Mouse (Mus musculus) midbrain, embryonic 11.5 days (tissue): ENCODE measurements around the gene Eno1. TPM values are rescaled to one million over a fixed set of nuclear protein-coding genes. Genes with fewer than 3 reads are reported as not detected.

Experiments used
- ATAC-seq: fragments of 200-750 bp; cut with Nextera tagmentation; 2 replicates; pipeline ENCODE4 v1.8.0; 2017; ENCODE audit warnings: moderate TSS enrichment, moderate library complexity; ENCODE audit not compliant: low FRiP score
- DNase-seq: peaks from one replicate; pipeline ENCODE4 v3.0.0; 2015; ENCODE audit warnings: low spot score; ENCODE audit errors: missing footprints
- H3K27ac ChIP-seq: fragments of 300-500 bp; sonication (generic); 2 replicates; pipeline ENCODE4 v1.5.1; 2014; ENCODE audit warnings: low read depth, low read length
- H3K27me3 ChIP-seq: fragments of 300-500 bp; sonication (generic); 2 replicates; pipeline ENCODE4 v1.6.1; 2014; ENCODE audit warnings: mild to moderate bottlenecking, low read length, moderate library complexity, mixed read lengths; ENCODE audit not compliant: control insufficient read depth, insufficient read depth
- H3K36me3 ChIP-seq: fragments of 300-500 bp; sonication (generic); 2 replicates; pipeline ENCODE4 v1.6.1; 2014; ENCODE audit warnings: mild to moderate bottlenecking, low read length, moderate library complexity, mixed read lengths; ENCODE audit not compliant: control insufficient read depth, insufficient read depth
- H3K4me1 ChIP-seq: fragments of 300-500 bp; sonication (generic); 2 replicates; pipeline ENCODE4 v1.6.1; 2014; ENCODE audit warnings: low read length; ENCODE audit not compliant: control insufficient read depth, insufficient read depth
- H3K4me2 ChIP-seq: fragments of 300-500 bp; sonication (generic); 2 replicates; pipeline ENCODE4 v1.6.1; 2014; ENCODE audit warnings: mild to moderate bottlenecking, moderate library complexity
- H3K4me3 ChIP-seq: fragments of 300-500 bp; sonication (generic); 2 replicates; pipeline ENCODE4 v1.5.1; 2014; ENCODE audit warnings: low read depth, low read length
- H3K9ac ChIP-seq: fragments of 300-500 bp; sonication (generic); 2 replicates; pipeline ENCODE4 v1.6.1; 2014; ENCODE audit warnings: low read length
- H3K9me3 ChIP-seq: fragments of 300-500 bp; sonication (generic); 2 replicates; pipeline ENCODE4 v1.6.1; 2016; ENCODE audit warnings: low read length; ENCODE audit not compliant: control insufficient read depth
- WGBS: fragments of 180-500 bp; shearing (Covaris S2); extraction: QIAGEN DNeasy Blood & Tissue Kit; methylation state at CpG from one replicate; pipeline ENCODE4 v1.1.7; 2014; 5-methylcytosine and 5-hydroxymethylcytosine counted together
- polyA plus RNA-seq: library from polyadenylated mRNA; unstranded; fragments of >200 nt; fragmentation: Nextera tagmentation; extraction: Ambion mirVana; gene quantifications from 2 replicates; pipeline ENCODE4 v1.2.1, GENCODE M21; 2014

Gene Eno1
- polyA plus RNA-seq = 1,438 and 1,518 TPM in 2 replicates

DNA sequence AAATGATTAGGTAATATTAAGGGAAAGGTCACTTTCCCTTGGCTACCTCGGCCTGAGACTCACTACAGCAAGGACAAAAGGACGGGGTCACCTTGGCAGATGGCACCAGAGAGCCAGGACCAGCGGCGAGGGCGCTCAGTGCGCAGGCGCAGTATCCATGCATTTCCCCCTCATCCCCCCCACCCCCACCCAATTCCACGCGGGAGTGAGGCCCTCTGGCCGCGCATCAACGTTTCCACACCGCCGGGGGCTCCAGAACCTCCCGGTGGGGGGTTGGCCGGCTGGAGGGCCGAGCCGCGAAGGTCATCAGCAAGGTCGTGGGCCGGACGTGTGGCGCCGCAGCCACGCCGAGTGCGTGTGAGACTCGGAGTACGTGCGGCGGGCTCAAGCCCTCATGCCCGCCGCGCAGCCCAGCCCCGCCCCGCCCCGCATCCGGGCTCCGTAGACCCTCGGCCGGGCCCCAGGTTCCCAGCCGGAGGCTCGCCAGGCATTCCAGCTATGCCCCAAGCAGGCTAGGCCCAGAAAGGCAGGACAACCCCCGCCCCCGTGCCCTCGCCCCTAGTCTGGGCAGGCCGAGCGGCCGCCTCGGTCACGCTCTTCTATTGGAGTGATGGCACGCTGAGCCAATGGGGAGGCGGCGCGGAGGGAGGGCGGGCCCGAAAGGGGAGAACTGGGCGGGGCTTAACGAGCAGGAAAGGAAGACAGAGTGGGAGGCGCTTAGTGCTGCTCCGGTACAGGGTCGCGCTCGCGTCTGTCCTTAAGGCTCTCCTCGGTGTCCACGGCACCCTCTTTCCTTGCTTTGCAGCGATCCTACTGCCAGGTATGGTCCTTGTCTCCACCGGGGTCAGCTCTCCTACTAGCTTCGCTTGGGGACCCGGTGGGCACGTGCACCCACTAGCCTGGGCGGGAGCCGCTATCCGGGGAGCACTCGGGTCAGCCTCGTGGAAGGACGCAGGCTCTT, at the start of gene Eno1:
Eno1 (plus strand) TSS at position 201 of the 961 bp plus-strand sequence.
- H3K4me2 ChIP-seq = peak within 1 kb of the TSS; percentile 68
- H3K4me3 ChIP-seq = peak within 1 kb of the TSS; percentile 85
- peak within 1 kb of the TSS; percentile 88 for H3K9ac ChIP-seq
- H3K9me3 ChIP-seq = no peaks in the 10 kb centered on the region
- peak; percentile 100 for DNase-seq
- H3K36me3 ChIP-seq = peaks cover 10% of the 10 kb centered on the region
- H3K4me1 ChIP-seq = peaks cover 17% of the 10 kb centered on the region
- H3K27me3 ChIP-seq = no peaks in the 10 kb centered on the region
- H3K27ac ChIP-seq = peak within 1 kb of the TSS; percentile 97
- under 1% methylated on average over 78 of the region's 78 CpGs for WGBS
- ATAC-seq = peak; percentile 98

DNA sequence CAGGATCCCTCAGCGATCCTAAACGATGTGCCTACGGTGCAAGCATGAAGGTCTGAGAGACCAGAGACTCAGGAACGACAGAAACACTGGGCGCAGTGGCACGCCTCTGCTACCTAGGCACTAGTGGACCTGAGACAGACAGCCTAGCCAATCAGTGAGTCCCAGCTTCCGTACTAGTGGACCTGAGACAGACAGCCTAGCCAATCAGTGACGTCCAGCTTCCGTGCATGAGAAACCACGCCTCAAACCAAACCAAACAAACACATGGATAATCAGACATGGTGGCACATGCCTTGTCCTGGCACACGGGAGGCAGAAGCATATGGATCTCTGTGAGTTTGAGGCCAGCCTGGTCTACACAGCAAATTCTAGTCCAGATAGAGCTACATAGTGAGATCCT, 48.3 kb upstream of the Eno1 start:
- Histone ChIP-seq H3K9me3 (no peaks in the 10 kb centered on the region), H3K4me3 (no peak overlapping the region), H3K9ac (no peak overlapping the region), H3K4me2 (no peak overlapping the region), H3K27me3 (no peaks in the 10 kb centered on the region), H3K27ac (no peak overlapping the region), H3K36me3 (no peaks in the 10 kb centered on the region), H3K4me1 (no peaks in the 10 kb centered on the region)
- DNase-seq (no peak), ATAC-seq (no peak)
- WGBS = 52% methylated on average over 11 of the region's 11 CpGs

DNA sequence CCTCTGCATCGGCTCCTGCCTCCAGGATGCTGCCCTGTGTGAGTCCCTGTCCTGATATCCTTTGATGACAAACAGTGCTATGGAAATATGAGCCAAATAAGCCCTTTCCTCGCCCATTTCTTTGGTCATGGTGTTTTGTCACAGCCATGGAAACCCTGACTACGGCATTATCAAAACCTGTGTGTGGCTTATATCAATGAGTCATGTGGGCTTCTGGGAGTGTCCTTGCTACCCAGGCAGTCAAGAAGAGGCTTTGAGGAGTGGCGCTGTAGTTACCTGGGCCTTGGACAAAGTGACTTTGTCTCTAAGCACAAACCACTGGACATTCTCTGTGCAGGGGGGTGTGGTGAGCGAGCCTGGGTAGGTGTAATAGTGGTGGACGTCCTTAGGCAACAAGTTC, 44.3 kb upstream of the Eno1 start:
- ATAC-seq (no peak), DNase-seq (no peak)
- no peak overlapping the region for H3K9ac ChIP-seq
- H3K27ac ChIP-seq = no peak overlapping the region
- WGBS = 81% methylated on average over 6 of the region's 6 CpGs
- H3K4me2 ChIP-seq = no peak overlapping the region
- no peaks in the 10 kb centered on the region for H3K4me1 ChIP-seq
- H3K4me3 ChIP-seq = no peak overlapping the region
- H3K27me3 ChIP-seq = no peaks in the 10 kb centered on the region
- H3K9me3 ChIP-seq = no peaks in the 10 kb centered on the region
- H3K36me3 ChIP-seq = no peaks in the 10 kb centered on the region

DNA sequence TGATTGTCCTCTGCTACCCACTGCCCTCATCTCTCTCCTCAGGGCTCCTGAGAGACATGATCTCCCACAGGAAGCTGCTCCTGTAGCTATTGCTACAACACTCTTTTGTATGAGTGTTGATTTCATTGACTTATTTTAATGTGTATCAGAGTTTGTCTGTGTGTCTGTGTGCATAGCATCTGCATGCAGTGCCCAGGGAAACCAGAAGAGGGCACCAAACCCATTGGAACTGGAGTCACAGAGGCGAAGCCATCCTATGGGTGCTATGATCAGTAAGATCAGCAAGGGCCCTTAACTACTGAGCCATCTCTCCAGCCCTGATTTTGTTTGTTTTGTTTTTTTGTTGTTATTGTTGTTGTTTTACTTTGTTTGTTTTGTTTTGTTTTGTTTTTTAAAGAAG, 42.6 kb upstream of the Eno1 start:
- no peak for ATAC-seq

DNA sequence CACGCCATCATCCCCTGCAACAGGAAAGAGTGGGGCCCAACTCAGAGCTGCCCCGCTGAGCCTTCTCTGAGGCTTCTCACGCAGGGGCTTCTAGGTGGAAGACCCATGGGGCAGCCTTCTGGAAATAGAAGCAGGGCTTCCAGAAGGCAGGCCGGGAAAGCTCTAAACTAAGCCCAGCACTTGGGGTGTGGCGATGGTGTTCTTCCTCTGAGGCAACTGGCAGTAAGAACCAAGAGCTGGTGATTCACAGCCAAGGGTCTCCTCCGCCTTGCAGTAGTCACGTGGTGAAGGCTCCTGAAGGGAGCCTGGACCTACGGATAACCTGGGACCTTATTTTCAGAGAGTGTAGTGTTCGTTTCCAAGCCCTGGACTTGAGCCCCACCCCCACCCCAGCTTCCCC, 38.3 kb upstream of the Eno1 start:
- Histone ChIP-seq H3K9me3 (no peaks in the 10 kb centered on the region), H3K4me3 (no peak overlapping the region), H3K36me3 (no peaks in the 10 kb centered on the region), H3K27ac (no peak overlapping the region), H3K9ac (no peak overlapping the region), H3K4me1 (no peaks in the 10 kb centered on the region), H3K27me3 (no peaks in the 10 kb centered on the region), H3K4me2 (no peak overlapping the region)
- DNase-seq = no peak
- WGBS = 74% methylated on average over 9 of the region's 9 CpGs
- ATAC-seq = no peak

More for the DNA sequence above, 42.6 kb upstream of the Eno1 start:
- WGBS = 22% methylated on average over 1 of the region's 1 CpGs
- H3K4me2 ChIP-seq = no peak overlapping the region
- H3K36me3 ChIP-seq = no peaks in the 10 kb centered on the region
- peak; percentile 96 for DNase-seq
- H3K9ac ChIP-seq = no peak overlapping the region
- H3K4me3 ChIP-seq = no peak overlapping the region
- no peaks in the 10 kb centered on the region for H3K4me1 ChIP-seq
- no peaks in the 10 kb centered on the region for H3K27me3 ChIP-seq
- no peaks in the 10 kb centered on the region for H3K9me3 ChIP-seq
- H3K27ac ChIP-seq = no peak overlapping the region

DNA sequence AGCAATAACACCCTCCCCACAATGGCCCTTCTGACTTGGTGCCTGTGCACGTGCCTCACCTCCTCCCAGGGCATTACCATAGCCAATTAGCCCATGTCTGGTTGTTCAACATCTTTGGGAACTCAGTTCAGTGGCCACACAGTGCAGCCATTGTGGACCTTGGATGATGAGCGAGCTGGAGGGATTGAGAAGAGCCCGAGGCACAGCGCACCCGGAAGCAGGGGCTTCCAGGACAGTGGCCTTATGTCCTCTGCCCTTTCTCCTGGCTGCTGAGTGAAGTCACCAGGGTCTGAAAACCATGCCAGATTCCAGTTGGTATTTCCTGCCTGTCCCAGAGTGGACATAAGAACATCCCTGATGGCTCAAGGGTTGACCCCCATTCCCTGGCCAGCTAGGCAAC, 35.3 kb upstream of the Eno1 start, which contains the start of gene Car6:
Car6 (minus strand) TSS at position 101 of the 400 bp plus-strand sequence.
- WGBS = 87% methylated on average over 5 of the region's 5 CpGs
- Histone ChIP-seq H3K4me1 (no peaks in the 10 kb centered on the region), H3K9me3 (no peaks in the 10 kb centered on the region), H3K27me3 (no peaks in the 10 kb centered on the region), H3K36me3 (no peaks in the 10 kb centered on the region), H3K4me3 (no peak within 1 kb of the TSS), H3K4me2 (no peak within 1 kb of the TSS), H3K9ac (no peak within 1 kb of the TSS), H3K27ac (no peak within 1 kb of the TSS)
- DNase-seq (no peak), ATAC-seq (no peak)

DNA sequence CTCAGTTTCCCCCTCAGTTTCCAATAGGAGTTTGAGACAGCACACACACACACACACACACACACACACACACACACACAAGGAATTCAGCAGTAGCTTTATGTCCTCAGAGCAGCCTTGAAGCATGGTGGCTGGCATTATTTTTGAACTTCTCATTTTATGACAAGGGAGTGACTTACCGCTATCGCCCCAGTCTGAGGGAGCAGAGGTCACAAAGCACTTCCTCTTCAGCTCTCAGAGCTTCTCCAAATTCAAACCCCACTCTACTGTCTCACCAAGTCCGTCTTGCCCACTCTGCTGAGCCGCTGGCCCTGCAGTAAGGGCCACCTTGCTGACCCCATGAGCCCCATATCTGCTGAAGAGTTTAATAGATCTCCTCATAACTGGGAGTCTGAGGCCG, 33.8 kb upstream of the Eno1 start:
- Histone ChIP-seq H3K27ac (no peak overlapping the region), H3K9me3 (no peaks in the 10 kb centered on the region), H3K4me2 (no peak overlapping the region), H3K4me1 (no peaks in the 10 kb centered on the region), H3K9ac (no peak overlapping the region), H3K4me3 (no peak overlapping the region), H3K36me3 (no peaks in the 10 kb centered on the region), H3K27me3 (no peaks in the 10 kb centered on the region)
- ATAC-seq (no peak), DNase-seq (no peak)
- 86% methylated on average over 5 of the region's 5 CpGs for WGBS

DNA sequence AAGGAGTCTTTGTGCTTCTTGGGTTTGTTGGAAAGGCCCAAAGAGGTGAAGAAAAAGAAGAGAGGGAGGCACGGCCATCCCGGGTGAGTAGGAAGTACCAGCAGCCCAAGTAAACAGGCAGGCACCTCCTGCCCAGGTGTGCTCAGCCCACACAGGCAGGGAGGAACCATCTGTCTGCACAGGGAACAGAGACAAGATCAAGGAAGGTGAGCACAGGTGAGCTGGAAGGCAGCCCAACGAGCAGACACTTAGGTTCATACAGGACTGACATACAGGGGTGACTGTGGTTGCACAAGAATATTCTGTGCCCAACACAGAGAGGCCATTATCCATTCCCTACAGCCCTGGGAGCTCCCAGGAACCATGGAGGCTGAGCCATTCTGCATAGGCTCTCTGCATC, 31.6 kb upstream of the Eno1 start:
- DNase-seq = no peak
- Histone ChIP-seq H3K4me1 (no peaks in the 10 kb centered on the region), H3K9ac (no peak overlapping the region), H3K27me3 (no peaks in the 10 kb centered on the region), H3K4me2 (no peak overlapping the region), H3K9me3 (no peaks in the 10 kb centered on the region), H3K36me3 (no peaks in the 10 kb centered on the region), H3K27ac (no peak overlapping the region), H3K4me3 (no peak overlapping the region)
- no peak for ATAC-seq
- 80% methylated on average over 3 of the region's 3 CpGs for WGBS

DNA sequence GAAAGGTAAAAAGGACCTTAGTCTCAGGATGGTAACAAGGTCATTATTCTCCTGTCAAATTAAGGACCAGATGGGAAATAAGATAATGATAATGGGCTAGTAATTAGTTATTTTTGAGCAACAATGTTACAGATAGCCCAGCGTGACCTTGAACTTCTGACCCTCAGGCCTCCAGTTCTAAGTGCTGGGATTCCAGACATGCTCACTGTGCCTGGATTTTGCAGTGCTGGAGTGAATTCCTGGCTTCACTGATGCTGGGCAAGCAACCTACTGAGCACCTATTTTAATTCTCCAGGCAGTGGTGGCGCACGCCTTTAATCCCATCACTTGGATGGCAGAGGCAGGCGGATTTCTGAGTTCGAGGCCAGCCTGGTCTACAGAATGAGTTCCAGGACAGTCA, 26.8 kb upstream of the Eno1 start:
- H3K9ac ChIP-seq = no peak overlapping the region
- H3K27me3 ChIP-seq = no peaks in the 10 kb centered on the region
- no peak overlapping the region for H3K4me2 ChIP-seq
- H3K9me3 ChIP-seq = no peaks in the 10 kb centered on the region
- no peak overlapping the region for H3K4me3 ChIP-seq
- ATAC-seq (no peak), DNase-seq (no peak)
- peaks cover 5% of the 10 kb centered on the region; the same call in 1 of the 2 replicates for H3K4me1 ChIP-seq
- 88% methylated on average over 5 of the region's 5 CpGs for WGBS
- no peak overlapping the region for H3K27ac ChIP-seq
- H3K36me3 ChIP-seq = no peaks in the 10 kb centered on the region
